ENCODE assay signal across 7 mouse cellular contexts in genomic region chr9:20491858-20492526, GRCm38 (mm10). TPM values are rescaled to one million over a fixed set of nuclear protein-coding genes. Genes with fewer than 3 reads are reported as not detected.
A peak's percentile ranks its signal among the peaks of the same experiment; 100 is the strongest.
DNase-seq lines count a peak whose midpoint lies in the region; ATAC-seq and TF ChIP-seq lines count a peak whose summit lies in the region.

No protein-coding gene starts in this region.

- no peak for TF ChIP-seq CTCF in spleen, adult 2 months (IDR thresholded peaks at IDR 0.05; ENCODE audit: extremely low read depth, insufficient read depth, insufficient read length, insufficient replicate concordance)
- no peak for TF ChIP-seq CTCF in stomach, postnatal 0 days (IDR thresholded peaks at IDR 0.05; ENCODE audit: low read depth)

- DNase-seq in spleen, adult 2 months (ENCODE audit: low read depth in 1 of 2, low spot score in 2 of 2) = no peak
- DNase-seq in spleen, postnatal 14 days (ENCODE audit: low spot score in 2 of 2) = no peak
- no peak for DNase-seq in limb, embryonic 14.5 days (ENCODE audit: low spot score)
- DNase-seq in stomach, postnatal 0 days (ENCODE audit: low spot score) = no peak
- no peak for DNase-seq in layer of hippocampus, postnatal 25 days (ENCODE audit: extremely low spot score in 1 of 2, low spot score in 1 of 2)
- DNase-seq in kidney, postnatal 36 days = no peak

- H3K9ac ChIP-seq in limb, embryonic 14.5 days (ENCODE audit: low read depth, low read length, severe bottlenecking) = peak overlapping the region; percentile 85
- peak overlapping the region; percentile 88 for H3K9ac ChIP-seq in stomach, postnatal 0 days (ENCODE audit: low read length)

- peaks cover 3% of the 10 kb centered on the region for H3K36me3 ChIP-seq in spleen, adult 2 months (ENCODE audit: control insufficient read depth, insufficient read depth, low read length)
- peaks cover 23% of the 10 kb centered on the region for H3K36me3 ChIP-seq in limb, embryonic 14.5 days (ENCODE audit: control insufficient read depth, insufficient read depth, low read length)
- peaks cover 1% of the 10 kb centered on the region for H3K36me3 ChIP-seq in stomach, postnatal 0 days (ENCODE audit: control insufficient read depth, insufficient read depth, low read length)

- no peaks in the 10 kb centered on the region for H3K27me3 ChIP-seq in spleen, adult 2 months (ENCODE audit: control insufficient read depth, insufficient read depth, low read length)
- no peaks in the 10 kb centered on the region for H3K27me3 ChIP-seq in limb, embryonic 14.5 days (ENCODE audit: control insufficient read depth, insufficient read depth, low read length)
- H3K27me3 ChIP-seq in stomach, postnatal 0 days (ENCODE audit: control insufficient read depth, insufficient read depth, low read length) = no peaks in the 10 kb centered on the region

- peak overlapping the region; percentile 99 for H3K4me3 ChIP-seq in spleen, adult 2 months (ENCODE audit: extremely low read depth, insufficient read depth, insufficient read length)
- H3K4me3 ChIP-seq in limb, embryonic 14.5 days (replicated peaks; ENCODE audit: low read length) = peak overlapping the region; percentile 81
- peak overlapping the region; percentile 72 for H3K4me3 ChIP-seq in stomach, postnatal 0 days (ENCODE audit: low read depth, low read length)

- H3K4me2 ChIP-seq in limb, embryonic 14.5 days (replicated peaks; ENCODE audit: low read depth, low read length, severe bottlenecking) = peak overlapping the region; percentile 73
- peak overlapping the region; percentile 81 for H3K4me2 ChIP-seq in stomach, postnatal 0 days (replicated peaks; ENCODE audit: low read depth)

- 0 out of 2 replicates have a peak, but pooled peaks have one; percentile 34 for ATAC-seq in erythroblast, adult 5-6 weeks (replicated peaks; ENCODE audit: low FRiP score, poor library complexity, severe bottlenecking)
- ATAC-seq in limb, embryonic 14.5 days (ENCODE audit: low FRiP score, low read depth) = no peak
- ATAC-seq in stomach, postnatal 0 days (ENCODE audit: low FRiP score, low TSS enrichment) = no peak

- H3K4me1 ChIP-seq in spleen, adult 2 months (ENCODE audit: control insufficient read depth, insufficient read depth, insufficient read length) = peaks cover 14% of the 10 kb centered on the region
- H3K4me1 ChIP-seq in limb, embryonic 14.5 days (ENCODE audit: control insufficient read depth, insufficient read depth, low read length) = peaks cover 9% of the 10 kb centered on the region; the same call in 1 of the 2 replicates
- H3K4me1 ChIP-seq in stomach, postnatal 0 days (replicated peaks; ENCODE audit: control insufficient read depth, insufficient read depth) = no peaks in the 10 kb centered on the region

- peak overlapping the region; percentile 99 for H3K27ac ChIP-seq in spleen, adult 2 months (ENCODE audit: insufficient read depth, low read length)
- peak overlapping the region; percentile 96 for H3K27ac ChIP-seq in limb, embryonic 14.5 days (replicated peaks; ENCODE audit: low read depth, low read length)
- H3K27ac ChIP-seq in stomach, postnatal 0 days (replicated peaks) = peak overlapping the region; percentile 93

- H3K9me3 ChIP-seq in limb, embryonic 14.5 days (ENCODE audit: control insufficient read depth, low read length) = no peaks in the 10 kb centered on the region
- H3K9me3 ChIP-seq in stomach, postnatal 0 days (ENCODE audit: control insufficient read depth, low read length) = no peaks in the 10 kb centered on the region

- WGBS in spleen, adult 2 months = 9% methylated on average over 20 of the region's 20 CpGs
- WGBS in limb, embryonic 14.5 days = 10% methylated on average over 20 of the region's 20 CpGs
- WGBS in stomach, postnatal 0 days = 6% methylated on average over 20 of the region's 20 CpGs

- TF ChIP-seq POLR2A in spleen, adult 2 months (IDR thresholded peaks at IDR 0.05; ENCODE audit: low read depth, low read length) = no peak
- no peak for TF ChIP-seq POLR2A in limb, embryonic 14.5 days (IDR thresholded peaks at IDR 0.05; ENCODE audit: borderline replicate concordance, extremely low read depth, insufficient read depth, insufficient read length)

- TF ChIP-seq EP300 in stomach, postnatal 0 days (optimal IDR thresholded peaks at IDR 0.05) = no peak

RNA-seq across cellular contexts. Expression of gene Zfp426, which starts 0.6 kb away (rescaled TPM):
- polyA plus RNA-seq in spleen, adult 2 months (2012; rRNA removed) = 3.2 and 3.7 TPM in 2 replicates
- 8.6 and 12.5 TPM in 2 replicates for total RNA-seq in erythroblast, adult 5-6 weeks (2015; ENCODE audit: low replicate concordance)
- 15.6 and 17.6 TPM in 2 replicates for total RNA-seq in erythroblast, adult 5-6 weeks (2017; ENCODE audit: low replicate concordance)
- polyA plus RNA-seq in limb, embryonic 14.5 days (2012; rRNA removed) = 12.0 and 17.4 TPM in 2 replicates
- 24.1 and 25.5 TPM in 2 replicates for polyA plus RNA-seq in limb, embryonic 14.5 days (2014; fragmentation: Nextera tagmentation; extraction: Ambion mirVana)
- 7.1 and 8.6 TPM in 2 replicates for polyA plus RNA-seq in stomach, postnatal 0 days (2015; fragmentation: Nextera tagmentation; extraction: Ambion mirVana)
- 10 to 100 TPM; 25.5 to 32.8 TPM for total RNA-seq in layer of hippocampus, postnatal 25 days (2021)

RNA-seq across cellular contexts. Expression of gene Zfp266, which starts 29.2 kb away (rescaled TPM):
- 1.9 and 2.1 TPM in 2 replicates for polyA plus RNA-seq in spleen, adult 2 months (2012; rRNA removed)
- 10.2 and 10.4 TPM in 2 replicates for total RNA-seq in erythroblast, adult 5-6 weeks (2015; ENCODE audit: low replicate concordance)
- 6.8 and 8.9 TPM in 2 replicates for total RNA-seq in erythroblast, adult 5-6 weeks (2017; ENCODE audit: low replicate concordance)
- polyA plus RNA-seq in limb, embryonic 14.5 days (2012; rRNA removed) = 43.1 and 43.5 TPM in 2 replicates
- polyA plus RNA-seq in limb, embryonic 14.5 days (2014; fragmentation: Nextera tagmentation; extraction: Ambion mirVana) = 92.4 and 95.5 TPM in 2 replicates
- 33.7 and 35.2 TPM in 2 replicates for polyA plus RNA-seq in stomach, postnatal 0 days (2015; fragmentation: Nextera tagmentation; extraction: Ambion mirVana)
- total RNA-seq in layer of hippocampus, postnatal 25 days (2021) = 10 to 100 TPM; 40.7 to 48.8 TPM

RNA-seq across cellular contexts. Expression of gene Zfp26, which starts 32.0 kb away (rescaled TPM):
- polyA plus RNA-seq in spleen, adult 2 months (2012; rRNA removed) = 1.4 TPM in 2 replicates
- total RNA-seq in erythroblast, adult 5-6 weeks (2015; ENCODE audit: low replicate concordance) = 5.0 TPM in 2 replicates
- 3.1 and 17.9 TPM in 2 replicates for total RNA-seq in erythroblast, adult 5-6 weeks (2017; ENCODE audit: low replicate concordance)
- 12.1 and 14.2 TPM in 2 replicates for polyA plus RNA-seq in limb, embryonic 14.5 days (2012; rRNA removed)
- polyA plus RNA-seq in limb, embryonic 14.5 days (2014; fragmentation: Nextera tagmentation; extraction: Ambion mirVana) = 23.3 and 25.9 TPM in 2 replicates
- 7.0 and 7.9 TPM in 2 replicates for polyA plus RNA-seq in stomach, postnatal 0 days (2015; fragmentation: Nextera tagmentation; extraction: Ambion mirVana)
- 10 to 100 TPM; 26.7 to 30.6 TPM for total RNA-seq in layer of hippocampus, postnatal 25 days (2021)

Comparison
In these comparisons a context has a peak if more than half of its experiments do, and no peak if none do; other contexts are left out.
1. RNA of gene Zfp266, which starts 29.2 kb away (polyA plus RNA-seq): 43.1 to 95.5 TPM in limb, embryonic 14.5 days and 33.7 to 35.2 TPM in stomach, postnatal 0 days; 1.9 to 2.1 TPM in spleen, adult 2 months; every median in the first group is over 10 times any median in the second.
2. Peak in every context shown above with its lines, with median percentiles within 50 percentile points of each other: H3K27ac ChIP-seq and H3K4me3 ChIP-seq.